Mouse (Mus musculus): ENCODE results near the gene Mettl14. TPM values are rescaled to one million over a fixed set of nuclear protein-coding genes. Genes with fewer than 3 reads are reported as not detected.
A peak's percentile ranks its signal among the peaks of the same experiment; 100 is the strongest.
"Not testable (repeated sequence)": the region's sequence is repeated elsewhere in the genome, so short reads cannot be mapped to it uniquely, and the experiment has no call there.

Gene Mettl14
- total RNA-seq (2021), result 16.1 and 16.9 TPM in 2 replicates
- long read RNA-seq, experiment 1, full-length matches to known transcripts, result 8 of 23 reads
- long read RNA-seq, experiment 1, partial matches to known transcripts, result 0 of 23 reads
- long read RNA-seq, experiment 1, other reads (novel, unspliced or antisense), result 15 of 23 reads
- long read RNA-seq, experiment 2, partial matches to known transcripts, result 1 of 18 reads
- long read RNA-seq, experiment 2, other reads (novel, unspliced or antisense), result 13 of 18 reads

DNA sequence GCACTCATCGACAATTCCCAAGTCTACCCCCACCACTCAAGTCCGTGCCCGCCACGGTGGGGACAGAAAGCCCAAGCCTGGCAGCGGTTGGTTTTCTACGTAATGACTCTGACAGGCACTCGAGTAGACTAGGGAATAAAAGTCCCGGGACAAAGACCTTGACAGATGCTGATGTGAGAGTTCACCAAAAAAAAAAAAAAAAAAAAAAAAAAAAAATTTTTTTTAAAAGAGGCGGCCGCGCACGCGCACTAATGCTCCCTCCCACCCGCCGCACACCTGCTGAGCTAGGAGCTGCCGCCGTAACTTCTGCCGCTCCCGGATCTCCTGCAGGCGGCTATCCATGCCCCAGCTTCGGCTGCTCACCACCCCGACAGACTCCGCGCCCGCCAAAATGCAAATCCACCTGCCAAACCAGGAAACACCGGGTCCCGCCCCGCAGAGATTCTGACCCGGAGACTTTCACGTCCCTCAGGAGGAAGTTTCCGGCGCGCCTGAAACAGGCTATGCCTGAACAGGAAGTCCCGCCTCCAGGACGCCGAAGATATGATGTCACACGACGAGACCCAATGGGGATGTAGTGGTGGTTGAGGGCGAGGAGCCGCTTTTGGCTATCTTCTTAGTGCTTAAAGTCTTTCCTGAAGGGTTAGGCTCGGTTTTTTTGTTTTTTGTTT lies at the start of gene Mettl14:
Gene Mettl14, minus strand, starts transcription at position 623 of the 671 bp plus-strand sequence.
- DNase-seq, result peak; percentile 98

DNA sequence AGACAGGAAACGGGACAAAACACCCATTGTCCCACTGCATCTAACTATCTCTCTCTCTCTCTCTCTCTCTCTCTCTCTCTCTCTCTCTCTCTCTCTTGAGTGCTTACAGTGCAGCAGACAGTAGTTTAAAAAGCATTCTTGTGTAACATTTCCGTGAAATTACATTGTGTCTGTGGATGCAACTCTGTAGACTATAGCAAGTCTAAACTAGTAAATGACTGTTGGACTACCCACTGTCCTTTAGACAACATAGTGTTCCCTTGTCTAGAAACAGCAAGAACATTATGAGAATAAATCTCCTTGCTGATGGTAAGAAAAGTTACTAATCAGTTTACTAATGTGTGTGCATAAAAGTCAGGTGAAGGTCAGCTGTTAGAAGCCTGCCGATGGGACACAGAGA lies 47.5 kb upstream of the Mettl14 start:
- no peak for DNase-seq

DNA sequence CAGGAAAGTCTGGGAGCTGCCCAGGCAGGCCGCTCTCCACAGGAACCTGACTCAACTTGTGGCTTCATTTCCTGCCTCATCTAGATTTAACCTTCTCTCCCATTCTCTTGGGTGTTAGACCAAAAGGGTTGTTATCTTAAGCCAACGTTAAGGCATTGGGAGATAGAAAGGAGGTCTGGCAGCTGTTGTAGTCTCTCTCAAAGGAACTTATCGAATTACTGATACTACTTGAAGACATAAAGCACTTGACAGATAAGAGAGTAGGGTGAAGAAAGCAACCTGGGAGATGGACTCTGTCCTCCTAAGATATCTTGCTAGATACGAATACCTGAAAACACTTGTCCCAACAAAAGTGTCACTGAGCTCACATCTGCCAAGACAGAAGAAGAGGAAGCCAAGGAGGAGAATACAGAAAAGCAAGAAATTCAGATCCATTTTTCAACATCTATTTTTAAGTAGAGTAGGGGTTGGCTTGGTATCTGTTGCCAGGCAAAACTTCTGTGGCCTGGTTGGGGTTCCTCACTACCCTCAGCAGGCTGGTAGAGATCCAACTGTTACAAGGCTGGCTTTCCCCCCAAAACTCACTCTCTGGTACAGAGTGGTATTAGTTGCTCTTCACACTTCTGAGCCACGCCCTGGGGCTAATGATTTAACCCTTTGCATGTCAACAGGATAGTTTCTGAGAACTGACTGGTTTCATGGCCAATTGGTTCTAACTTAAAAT lies 46.2 kb upstream of the Mettl14 start:
- DNase-seq, result no peak

DNA sequence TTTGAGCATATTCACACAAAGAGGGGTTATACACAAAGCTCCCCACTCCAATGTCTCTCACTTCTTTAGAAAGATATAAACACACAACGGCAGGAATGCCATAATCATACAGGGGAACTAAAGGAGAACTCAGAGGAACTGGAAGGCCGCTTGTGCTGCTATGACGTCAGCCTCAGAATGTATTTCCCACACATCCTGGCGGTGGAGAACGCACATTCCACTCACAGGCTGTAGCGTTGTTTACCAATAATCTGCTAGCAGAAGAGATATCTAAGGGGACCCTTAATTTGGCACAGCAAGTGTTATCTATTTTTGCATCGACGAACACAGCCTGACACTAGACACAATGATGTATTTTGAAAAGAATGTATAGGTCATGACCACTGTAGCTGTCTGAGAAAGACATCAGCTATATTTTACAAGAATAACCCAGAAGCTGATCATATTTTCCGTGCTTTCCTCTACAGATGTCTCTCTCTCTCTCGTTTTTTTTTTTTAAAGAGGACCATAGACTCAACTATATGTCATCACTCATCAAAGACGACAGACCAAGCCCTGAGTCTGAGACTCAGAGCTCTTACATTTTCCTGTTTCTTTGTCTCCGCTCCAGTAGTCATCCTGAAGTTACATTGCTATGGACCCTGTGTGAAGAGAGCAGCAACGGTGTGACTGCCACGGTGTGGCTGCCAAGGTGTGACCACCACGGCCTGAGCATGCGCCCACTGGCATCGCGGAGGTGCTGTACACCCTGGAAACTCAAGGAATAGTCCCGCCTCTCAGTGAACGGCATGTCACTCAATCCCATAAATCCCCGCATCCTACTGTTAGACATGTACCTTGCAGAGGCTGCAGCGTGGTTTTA lies 43.9 kb upstream of the Mettl14 start:
- DNase-seq, result no peak

DNA sequence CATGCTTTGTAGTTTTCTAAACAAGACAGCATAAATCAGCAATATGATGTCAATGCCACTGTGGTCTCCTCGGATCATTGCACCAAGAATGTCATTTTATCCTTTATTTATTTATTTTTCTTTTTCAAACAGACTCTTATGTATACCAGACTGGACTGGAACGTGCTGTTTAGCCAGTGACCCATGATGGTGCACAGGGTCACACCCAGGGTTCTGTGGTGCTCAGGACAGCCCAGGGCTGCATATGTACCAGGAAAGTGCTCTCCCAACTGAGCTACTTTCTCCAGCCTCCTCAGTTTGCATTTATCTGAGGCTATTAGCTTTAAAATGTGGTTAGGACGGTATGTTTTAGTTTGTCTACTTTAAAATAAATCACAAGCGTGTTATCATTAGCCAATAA lies 42.1 kb upstream of the Mettl14 start:
- DNase-seq, result no peak

DNA sequence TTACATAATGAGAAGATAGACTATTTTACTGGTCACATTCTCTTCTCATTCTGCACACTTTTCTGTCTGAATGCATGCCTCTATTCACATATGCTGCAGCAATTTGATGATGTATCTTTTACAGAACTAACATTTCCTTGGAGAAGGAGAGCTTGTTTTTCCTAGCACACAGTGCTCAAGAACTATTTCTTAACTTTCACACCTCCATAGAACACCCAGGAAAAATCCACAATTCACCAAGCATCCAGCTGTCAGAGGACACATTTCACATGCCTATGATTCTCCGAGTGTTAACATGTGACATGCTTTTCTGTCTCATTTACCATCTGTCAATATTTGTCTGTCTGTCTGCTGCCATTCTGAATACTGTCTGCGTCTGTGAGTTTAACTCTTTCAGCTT lies 39.7 kb upstream of the Mettl14 start:
- no peak for DNase-seq

DNA sequence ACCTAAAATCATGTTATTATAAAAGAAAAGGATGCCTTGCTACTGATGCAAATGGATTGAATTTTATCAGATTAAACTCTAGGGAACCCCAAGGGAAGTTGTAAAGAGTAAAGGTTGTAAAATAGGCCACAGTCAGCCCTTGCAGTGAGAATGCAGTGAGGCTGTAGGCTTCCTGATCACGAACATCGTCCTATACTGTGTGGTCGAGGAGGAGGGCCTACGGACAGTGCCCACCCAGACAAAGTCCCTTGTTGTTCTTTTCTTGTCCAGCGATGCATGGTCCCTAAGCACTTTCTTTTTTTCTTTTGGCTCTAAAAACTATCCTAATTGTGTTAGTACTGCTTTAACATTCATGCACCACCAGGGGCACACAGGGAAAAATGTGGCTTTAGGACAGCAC lies 27.3 kb upstream of the Mettl14 start:
- no peak for DNase-seq

DNA sequence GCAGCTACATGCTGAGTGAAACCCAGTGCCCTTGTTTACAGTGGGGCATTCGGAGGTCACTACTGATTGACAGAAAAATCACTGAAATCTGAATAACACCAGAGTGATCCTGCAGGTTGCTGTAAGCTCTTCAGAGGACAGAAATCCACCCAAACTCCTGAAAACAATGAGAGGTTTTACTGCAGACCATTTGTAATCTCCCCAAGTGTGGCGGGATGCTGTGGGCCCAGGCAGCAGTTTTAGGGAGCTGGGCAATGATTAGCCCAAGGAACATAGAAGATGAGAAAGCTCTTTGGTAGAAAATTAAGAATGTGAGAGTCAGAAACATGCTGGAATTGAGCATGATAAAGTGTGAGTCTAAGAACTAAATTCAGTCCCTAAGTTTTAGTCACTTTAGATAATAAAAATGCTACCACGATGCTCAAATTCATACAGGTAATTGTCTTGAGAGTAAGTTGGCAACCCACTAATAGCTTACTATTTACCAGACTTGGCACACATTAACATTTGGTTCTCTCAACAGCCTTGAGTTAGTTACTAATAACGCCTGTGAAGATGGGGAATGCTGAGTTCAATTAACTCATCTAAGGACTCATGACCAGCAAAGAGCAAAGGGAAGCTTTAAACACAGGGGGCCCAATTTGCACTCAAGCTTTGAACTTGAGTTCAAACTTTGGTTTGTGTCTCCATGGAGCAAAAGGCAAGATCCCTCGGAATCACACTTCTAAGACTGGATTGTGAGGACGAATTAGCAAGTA lies 26.1 kb upstream of the Mettl14 start:
- no peak for DNase-seq

DNA sequence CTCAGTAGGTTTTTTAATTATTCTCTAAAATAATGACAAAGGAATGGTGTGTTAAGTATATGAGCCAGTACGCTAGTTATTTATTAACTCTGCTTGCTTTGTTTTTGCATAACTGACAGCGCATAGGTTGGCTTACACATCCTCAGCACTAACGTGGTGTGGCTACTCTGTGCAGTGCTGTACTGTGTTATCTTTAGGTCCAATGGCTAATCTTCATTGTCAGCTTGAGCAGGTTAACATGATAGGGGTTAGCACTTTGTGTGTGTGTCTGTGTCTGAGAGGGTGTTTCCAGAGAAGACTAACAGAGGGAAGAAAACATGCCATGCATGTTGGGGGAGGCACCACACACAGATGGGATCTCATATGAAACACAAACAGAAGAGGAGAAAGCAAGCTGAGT lies 19.0 kb upstream of the Mettl14 start:
- DNase-seq, result no peak

DNA sequence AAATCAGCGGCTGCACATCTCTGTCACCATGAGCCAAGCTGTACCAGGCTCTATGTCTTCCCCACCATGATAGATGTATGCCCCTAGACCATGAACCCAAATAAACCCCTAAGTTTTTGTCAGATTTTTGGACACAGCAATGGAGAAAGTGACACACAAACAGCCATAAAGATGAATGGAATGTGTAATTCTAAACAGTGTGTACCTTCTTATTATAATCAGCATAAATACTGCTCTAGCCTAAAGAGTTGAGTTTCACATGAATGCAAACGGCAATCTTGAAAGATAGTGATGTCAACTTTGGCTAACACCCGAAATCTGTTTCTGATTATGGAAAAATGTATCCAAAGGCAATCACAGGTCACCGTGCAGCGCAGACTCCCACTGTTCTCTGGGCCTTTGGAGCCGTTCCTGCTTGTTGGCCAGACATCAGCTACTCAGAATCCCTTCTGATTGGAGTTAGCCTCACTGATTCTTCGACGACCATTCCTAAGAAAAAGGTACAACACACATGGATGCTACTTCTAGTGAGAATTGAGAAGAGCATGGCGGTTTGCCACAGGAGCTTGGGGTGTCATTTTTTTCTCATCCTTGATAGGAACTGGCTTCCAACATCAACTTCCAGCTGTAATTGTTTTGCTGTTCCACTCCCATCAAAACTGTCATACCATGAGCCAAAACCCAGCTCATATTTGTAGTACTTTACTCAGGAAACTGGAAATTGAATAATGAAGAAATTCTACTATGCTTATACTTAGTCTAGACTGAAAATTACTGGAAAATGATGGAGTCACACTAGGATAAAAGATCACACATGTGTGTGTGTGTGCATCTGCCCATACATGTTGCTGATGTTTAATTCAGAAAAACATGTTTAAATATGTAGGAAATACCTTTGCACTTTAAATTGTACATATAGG lies 11.9 kb upstream of the Mettl14 start:
- DNase-seq, result no peak

DNA sequence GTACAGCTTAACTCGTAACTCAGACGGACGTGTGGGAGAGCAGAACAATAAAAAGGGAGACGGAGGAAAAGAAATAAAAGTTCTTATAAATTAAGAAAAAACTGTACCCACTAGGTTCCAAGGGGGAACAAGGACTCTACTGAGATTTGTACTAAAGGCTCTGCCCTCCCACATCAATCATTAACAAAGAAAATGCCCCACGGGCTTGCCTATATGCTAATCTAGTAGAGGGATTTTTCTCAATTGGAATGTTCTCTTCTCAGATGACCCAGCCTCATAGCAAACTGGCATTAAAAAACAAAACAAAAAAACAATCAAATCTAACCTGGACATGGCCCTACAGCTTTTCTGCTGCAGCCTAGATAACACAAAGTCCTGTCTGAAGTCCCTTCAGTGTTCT lies 9.7 kb upstream of the Mettl14 start:
- no peak for DNase-seq

DNA sequence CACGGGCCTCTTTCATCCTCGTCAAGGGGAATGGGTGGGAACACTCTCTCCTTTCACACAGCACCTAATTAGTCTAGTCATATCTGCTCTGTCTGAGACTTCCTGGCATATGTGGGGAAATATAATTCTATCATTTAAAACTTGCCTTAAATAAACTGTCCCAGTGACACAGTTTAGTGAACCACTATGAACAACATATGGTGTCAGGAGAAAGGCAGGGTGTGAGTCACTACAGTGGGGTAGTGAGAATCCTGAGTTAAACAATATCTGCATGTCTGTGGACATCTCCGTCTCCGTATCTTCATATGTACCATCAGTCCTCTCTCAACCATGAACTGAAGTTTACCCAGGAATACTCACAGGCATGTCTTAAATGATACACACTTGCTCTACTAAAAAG lies 5.3 kb upstream of the Mettl14 start:
- DNase-seq, result no peak

DNA sequence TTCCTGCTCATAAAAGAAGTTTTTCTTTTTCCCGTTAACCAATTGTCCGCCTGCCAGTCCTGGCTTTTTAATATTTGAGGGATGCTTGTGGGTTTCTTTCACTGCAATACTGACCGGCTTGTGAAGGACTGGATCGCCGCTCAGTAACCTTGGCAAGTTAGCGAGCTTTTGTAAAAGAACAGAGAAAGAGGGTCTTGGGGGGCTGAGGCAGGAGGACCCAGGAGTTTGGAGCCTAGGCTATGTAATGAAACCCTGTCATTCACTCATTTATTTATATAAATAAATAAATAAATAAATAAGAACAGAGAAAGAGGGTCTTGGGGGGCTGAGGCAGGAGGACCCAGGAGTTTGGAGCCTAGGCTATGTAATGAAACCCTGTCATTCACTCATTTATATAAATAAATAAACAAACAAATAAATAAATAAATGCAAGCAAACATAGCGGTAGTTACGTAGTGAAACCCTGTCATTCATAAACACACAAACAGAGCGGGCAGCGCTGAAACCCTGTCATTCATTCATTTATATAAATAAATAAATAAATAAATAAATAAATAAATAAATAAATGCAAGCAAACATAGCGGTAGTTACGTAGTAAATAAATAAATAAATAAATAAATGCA lies 361 bp upstream of the Mettl14 start:
- not testable (repeated sequence) for DNase-seq

DNA sequence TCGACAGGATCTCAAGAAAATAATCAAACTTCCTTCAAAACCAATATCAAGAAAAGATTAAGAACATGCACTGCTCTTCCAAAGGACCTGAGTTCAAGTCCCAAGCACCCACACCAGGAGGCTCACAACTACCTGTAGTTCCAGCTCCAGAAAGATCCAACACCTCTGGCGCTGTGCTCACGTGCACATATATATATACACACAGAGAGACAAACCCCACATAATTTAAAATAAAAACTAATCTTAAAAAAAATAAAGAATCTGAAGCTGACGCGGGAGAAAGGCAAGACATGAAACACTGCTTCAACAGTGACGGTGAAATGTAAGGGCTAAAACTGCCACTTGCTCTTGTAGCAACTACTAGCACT lies 806 bp downstream of the Mettl14 start:
- no peak for DNase-seq

DNA sequence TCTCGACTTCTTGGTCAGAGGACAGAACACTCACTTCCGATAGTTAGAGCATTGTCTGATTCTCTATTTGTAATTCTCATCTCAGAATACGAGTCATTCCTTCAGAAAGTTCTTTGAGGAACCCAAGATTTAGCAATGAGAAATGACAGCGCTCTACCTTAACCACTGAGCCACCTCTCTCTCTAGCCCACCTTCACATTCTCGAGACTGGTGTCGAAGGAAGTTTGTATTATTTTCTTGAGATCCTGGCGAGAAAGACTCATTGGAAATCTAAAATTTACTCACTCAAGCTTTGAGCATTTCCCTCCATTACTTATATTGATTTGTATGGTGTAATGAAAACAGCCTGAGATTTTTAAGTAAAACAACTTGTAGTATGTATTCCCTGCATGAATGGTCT lies 1.5 kb downstream of the Mettl14 start:
- DNase-seq, result no peak

DNA sequence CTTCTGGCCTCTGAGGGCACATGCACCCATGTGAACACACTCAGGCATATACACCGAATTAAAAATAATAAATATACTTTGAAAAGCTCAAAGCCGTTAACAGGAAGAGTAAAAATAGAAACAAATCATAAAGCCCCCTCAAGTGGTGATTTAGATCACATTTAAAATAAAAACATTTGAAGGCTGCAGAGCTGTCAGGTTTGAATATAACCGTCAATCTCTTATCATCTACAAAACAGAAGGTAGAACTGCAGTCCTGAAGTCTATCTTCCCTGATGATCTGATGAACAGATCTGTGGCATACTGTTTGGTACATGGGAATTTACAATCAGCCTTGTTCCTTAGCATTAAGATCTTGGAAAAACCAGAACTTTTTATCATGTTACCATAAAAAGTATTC lies 9.3 kb downstream of the Mettl14 start:
- no peak for DNase-seq

DNA sequence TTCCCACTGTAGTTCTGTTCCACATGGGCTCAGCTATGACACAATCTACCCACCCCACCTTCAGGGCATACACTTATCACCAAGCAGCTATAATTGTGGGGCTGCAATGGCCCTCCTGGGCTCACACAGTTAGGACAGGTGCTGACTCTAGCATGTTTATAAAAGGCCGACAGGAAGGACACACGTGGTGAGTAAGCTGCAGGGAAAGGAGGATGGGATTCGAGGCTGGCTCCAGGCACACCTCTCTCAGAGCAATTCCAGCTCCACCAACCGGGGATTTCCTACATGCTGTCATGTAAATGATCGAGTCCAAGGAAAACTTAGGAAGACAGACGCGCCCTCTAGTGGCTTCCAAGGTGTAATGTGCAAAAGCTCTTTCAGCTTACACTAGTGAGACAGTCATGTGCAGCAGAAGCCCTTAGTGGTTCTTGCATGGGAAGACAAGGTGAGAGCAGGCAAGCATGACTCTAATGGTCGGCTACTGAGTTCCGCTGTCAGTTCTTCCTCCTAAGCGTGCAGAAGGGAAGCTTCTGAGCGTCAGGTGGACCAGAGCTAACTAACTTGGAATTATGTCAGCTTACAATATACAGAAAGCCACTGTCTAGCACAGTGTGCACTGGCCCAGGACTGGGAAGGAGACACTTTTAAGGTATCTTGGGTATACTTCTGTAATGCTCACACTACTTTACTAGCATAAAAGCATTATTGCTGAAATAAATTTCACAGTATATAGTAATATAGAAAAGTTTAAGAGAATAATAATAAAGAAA lies 14.0 kb downstream of the Mettl14 start:
- DNase-seq, result peak; percentile 85

DNA sequence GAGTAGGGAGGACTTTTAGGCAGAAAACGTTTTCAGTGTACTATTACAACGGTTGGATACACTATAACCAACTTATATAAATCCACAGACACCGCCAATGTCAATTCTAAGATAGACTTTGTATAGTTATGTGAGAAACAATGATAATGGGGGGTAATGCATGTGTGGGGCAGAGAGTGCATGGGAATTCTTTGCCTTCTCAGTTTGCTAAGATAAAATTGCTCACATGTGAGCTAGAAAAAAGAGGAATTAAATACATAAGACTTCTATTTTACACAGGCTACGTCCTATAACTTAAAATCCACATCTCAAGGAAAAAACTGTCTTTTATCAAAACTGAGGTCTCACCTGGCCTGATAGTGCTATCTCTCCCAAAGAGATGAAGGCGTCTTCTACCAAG lies 15.0 kb downstream of the Mettl14 start:
- no peak for DNase-seq

DNA sequence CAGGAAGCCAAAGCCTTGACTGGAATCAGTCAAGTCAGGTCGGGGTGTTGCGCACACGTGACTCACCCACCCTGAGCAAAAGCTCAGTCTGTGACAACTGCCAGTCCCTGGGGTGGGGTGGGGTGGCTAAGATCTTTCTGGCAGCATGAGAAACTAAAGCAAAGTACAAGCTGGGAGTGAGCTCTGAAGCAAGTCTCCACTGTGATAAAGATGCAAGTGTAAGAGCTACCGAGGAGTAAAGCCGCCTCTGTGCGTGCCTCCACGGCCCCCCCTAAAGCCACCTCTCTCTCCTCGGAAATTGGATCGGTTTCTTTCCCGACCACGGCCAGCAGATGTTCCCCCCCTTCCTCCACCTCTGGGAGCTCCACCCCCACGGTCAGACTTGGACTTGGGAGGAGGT lies 16.7 kb downstream of the Mettl14 start:
- DNase-seq, result no peak

DNA sequence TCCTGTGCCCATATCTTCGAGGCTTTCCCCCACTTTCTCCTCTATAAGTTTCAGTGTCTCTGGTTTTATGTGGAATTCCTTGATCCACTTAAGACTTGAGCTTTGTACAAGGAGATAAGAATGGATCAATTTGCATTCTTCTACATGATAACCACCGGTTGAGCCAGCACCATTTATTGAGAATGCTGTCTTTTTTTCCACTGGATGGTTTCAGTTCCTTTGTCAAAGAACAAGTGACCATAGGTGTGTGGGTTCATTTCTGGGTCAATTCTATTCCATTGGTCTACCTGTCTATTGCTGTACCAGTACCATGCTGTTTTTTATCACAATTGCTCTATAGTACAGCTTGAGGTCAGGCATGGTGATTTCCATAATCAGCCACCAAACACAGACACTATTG lies 19.1 kb downstream of the Mettl14 start:
- not testable (repeated sequence) for DNase-seq

All from adrenal gland, postnatal 14 days (tissue).